Mouse (Mus musculus): Measurements from ENCODE around the gene Metrn.

The Metrn gene

DNA sequence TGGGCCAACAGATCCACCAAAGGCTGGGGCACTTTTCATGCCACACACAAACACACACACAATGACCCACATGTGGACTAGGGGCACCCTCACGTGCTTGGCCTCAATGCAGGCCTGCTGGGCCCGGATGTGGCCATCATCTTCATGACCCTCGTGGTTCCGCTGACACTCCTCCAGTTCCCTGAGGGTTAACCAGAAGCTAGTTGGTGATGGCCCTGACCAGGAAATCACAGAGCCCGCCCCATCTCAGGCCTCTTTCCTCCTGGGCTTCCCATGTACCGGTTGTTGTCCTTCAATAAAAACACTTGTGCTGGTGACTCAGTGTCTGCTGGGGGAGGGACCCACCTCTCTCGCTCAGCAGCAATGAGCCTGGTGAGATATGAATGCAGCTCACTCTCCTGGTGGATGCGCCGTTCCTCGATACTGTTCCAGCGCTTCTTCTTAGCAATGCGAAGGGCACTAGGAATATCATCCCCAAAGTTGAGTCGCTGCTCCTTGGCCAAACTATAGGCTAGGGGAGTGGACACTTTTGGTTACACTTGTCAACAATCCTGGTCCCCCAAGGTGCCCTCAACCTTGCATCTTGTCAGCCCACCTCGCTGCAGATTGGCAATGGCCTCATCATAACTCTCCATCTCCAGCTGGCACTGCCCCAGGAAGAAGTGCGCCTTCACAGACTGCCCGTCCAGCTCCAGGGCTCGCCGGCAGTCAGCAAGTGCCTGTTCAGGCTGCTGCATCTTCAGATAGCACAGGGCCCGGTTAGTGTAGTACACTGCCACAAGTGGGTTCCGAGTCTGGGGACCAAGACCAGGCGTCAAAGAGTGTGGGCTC lies 34.7 kb upstream of the Metrn start:
- DNase-seq (ENCODE audit: low read depth, low spot score): no peak

DNA sequence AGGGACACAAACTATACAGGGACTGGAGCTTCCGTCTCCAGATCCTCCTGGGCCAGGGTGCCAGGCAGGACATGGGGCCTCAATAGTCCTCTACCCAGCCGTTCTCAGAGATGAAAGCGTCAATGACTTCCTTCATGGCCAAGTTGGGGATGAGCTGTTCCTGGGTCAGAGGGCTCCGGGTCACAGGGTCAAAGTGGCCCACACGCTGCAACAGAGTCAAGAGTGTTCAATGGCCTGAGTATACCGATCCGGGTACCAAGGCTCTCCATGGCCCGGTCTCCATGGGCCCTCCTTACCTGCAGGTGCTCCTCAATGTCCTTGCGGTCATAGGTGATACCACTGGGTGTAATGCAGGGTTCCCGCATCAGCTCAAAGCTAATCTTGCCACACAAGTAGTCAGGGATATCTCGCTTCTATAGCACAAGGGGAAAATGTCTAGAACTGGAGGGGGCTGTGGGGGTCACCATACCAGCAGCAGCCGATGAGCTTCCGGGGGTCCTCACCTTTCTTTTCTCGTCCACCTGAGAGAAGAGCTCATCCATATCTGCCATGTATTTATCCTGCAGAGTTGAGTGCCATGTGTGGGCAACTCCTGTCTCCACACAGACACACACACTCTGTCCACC lies 34.0 kb upstream of the Metrn start:
- DNase-seq (ENCODE audit: low read depth, low spot score): no peak

DNA sequence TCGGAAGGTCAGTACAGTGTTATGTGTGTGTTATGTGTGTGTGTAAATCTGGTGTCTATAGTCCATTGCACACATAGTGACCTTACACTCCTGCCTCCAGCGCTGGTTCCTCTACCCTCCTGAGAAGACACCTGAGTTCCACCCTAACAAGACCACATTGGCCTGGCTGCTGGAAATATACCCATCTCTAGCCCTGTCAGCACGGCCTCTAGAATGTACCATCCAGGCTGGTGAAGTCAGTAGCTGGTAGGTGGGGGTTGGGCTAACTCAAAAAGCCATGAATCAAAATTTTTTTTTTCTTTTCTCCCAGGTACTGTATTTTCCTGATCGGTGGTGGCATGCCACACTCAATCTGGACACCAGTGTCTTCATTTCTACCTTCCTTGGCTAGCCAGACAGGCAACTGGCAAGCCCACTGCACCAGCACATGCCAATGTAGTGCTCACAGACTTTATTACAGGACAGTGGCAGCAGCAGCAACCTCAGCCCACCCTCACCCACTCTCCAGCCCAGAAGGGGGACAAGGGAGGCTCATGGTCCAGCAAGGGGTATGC lies 33.3 kb upstream of the Metrn start:
- no peak for DNase-seq (ENCODE audit: low read depth, low spot score)

DNA sequence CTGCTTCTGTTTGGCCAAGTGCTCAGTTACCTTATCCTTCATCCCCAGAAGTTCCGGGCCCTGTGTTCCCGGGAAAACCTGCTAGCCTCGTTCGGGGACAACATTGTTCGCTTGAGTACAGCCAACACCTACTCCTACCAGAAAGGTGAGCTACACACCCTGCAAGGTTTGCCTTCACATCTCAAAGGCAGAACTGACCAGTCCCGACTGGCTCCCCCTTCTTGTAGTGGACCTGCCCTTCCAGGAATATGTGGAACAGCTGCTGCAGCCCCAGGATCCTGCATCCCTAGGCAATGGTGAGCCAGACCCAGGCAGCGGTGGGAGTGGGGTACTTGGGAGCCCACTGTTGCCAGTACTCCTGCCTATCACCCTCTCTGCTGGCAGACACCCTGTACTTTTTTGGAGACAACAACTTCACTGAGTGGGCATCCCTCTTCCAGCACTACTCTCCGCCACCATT lies 32.7 kb upstream of the Metrn start:
- no peak for DNase-seq (ENCODE audit: low read depth, low spot score)

DNA sequence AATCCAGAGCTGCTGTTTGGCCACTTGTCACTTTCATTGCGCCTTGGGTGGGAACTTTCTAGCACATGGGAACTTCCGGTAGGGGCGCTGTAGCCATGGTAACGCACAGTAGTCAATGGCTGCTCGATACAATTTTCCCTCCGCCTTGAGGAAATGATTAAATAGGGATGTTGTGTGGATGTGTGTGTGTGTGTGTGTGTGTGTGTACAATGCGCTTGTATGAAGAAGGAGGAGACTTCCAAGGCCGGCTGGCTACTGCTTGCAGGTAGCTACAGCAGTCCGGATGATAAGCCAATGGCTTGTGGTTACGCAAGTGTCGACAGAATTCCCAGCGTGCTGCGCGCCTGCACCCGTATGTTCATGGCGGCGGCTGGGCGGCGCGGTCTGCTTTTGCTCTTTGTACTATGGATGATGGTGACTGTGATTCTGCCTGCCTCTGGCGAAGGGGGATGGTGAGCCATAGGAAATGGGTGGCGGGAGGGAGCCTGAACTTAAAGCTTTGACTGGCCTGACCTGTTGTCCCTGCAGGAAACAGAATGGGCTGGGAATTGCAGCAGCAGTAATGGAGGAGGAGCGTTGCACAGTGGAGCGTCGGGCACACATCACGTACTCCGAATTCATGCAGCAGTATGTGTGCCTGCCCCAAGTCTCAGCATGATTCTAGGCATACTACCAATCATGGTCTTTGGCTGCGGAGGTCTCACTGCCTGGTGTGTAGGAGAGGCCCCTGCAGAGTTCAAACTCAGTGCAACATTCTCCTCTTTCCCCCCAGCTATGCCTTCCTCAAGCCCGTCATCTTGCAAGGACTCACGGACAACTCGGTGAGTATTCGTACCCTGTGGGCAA lies 32.0 kb upstream of the Metrn start, which contains the start of gene Jmjd8:
Gene Jmjd8 (plus strand): TSS at position 156 of the 846 bp plus-strand sequence.
- DNase-seq (ENCODE audit: low read depth, low spot score): peak; percentile 48

DNA sequence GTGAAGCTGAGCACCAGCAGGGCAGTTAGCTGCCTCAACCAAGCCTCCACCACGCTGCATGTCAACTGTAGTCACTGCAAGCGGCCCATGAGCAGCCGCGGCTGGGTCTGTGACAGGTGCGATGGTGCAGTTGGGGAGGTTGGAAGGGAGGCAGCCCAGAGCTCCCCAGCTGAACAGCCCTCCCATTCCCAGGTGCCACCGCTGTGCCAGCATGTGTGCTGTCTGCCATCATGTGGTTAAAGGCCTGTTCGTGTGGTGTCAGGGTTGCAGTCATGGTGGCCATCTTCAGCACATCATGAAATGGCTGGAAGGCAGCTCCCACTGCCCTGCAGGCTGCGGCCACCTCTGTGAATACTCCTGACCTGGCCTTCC lies 31.3 kb upstream of the Metrn start:
- DNase-seq (ENCODE audit: low read depth, low spot score): no peak

DNA sequence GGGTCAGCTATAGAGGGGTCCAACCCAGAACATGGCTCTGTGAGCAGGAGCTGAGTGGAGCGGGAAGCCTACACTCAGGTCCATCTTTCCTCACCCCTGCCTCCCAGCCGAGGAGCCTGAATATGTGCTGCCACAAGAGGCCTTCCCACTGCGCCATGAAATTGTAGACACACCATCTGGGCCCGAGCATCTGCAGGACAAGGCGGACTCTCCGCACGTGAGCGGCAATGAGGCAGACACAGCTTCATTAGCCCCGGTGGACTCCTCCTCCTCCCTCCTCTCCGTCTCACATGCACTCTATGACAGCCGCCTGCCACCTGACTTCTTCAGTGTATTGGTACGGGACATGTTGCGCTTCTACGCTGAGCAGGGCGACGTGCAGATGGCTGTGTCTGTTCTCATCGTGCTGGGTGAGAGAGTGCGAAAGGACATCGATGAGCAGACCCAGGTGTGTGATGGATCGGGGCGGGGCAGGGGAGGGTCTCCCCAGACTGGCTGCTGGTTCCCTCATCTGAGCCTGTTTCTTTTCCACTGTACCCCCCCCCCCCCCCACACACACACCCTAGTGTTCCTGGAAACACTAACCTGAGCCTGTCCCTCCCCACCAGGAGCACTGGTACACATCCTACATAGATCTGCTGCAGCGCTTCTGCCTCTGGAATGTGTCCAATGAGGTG lies 30.7 kb upstream of the Metrn start:
- no peak for DNase-seq (ENCODE audit: low read depth, low spot score)

DNA sequence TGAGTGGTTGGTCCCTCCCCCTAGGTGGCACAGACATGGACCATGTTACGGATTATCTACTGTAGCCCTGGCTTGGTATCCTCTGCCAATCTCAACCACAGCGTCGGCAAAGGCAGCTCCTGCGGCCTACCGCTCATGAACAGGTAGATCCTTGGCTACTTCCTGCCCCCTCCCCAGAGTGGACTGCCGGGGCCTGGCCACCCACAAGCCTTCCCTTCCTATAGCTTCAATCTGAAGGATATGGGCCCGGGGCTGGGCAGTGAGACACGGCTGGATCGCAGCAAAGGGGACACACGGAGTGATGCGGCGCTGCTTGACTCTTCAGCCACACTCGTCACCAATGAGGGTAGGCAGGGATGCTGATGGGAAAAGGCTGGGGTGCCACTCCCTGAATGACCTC lies 30.1 kb upstream of the Metrn start:
- no peak for DNase-seq (ENCODE audit: low read depth, low spot score)

DNA sequence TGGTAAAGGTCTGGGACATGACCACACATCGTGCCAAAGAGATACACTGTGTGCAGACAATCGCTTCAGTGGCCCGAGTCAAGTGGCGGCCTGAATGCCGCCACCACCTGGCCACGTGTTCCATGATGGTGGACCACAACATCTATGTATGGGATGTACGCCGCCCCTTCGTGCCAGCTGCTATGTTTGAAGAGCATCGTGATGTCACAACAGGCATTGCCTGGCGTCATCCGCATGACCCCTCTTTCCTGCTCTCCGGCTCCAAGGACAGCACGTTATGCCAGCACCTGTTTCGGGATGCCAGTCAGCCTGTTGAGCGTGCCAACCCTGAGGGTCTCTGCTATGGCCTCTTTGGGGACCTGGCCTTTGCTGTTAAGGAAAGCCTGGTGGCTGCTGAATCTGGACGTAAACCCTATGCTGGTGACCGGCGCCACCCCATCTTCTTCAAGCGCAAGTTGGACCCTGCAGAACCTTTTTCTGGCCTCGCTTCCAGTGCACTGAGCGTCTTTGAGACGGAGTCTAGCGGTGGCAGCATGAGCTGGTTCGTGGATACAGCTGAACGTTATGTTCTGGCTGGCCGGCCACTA lies 29.1 kb upstream of the Metrn start:
- no peak for DNase-seq (ENCODE audit: low read depth, low spot score)

DNA sequence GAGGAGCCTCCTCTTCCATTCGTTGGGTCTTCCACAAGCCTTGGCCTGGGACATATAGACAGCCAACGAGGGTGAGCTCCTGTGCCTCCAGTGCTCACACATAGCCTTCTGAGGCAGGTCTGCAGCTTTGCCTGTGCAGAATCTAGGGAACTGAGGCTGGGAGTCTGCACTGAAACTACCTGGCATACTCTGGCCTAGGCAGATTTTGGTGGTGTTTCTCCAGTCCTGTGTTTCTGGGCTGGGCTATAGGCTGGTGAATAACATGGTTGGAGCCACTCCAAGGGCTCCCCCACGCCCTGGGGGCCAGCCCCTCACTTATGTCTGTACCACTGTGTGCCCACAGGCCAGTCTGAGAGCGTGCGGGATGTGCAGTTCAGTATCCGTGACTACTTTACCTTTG lies 28.4 kb upstream of the Metrn start:
- no peak for DNase-seq (ENCODE audit: low read depth, low spot score)

DNA sequence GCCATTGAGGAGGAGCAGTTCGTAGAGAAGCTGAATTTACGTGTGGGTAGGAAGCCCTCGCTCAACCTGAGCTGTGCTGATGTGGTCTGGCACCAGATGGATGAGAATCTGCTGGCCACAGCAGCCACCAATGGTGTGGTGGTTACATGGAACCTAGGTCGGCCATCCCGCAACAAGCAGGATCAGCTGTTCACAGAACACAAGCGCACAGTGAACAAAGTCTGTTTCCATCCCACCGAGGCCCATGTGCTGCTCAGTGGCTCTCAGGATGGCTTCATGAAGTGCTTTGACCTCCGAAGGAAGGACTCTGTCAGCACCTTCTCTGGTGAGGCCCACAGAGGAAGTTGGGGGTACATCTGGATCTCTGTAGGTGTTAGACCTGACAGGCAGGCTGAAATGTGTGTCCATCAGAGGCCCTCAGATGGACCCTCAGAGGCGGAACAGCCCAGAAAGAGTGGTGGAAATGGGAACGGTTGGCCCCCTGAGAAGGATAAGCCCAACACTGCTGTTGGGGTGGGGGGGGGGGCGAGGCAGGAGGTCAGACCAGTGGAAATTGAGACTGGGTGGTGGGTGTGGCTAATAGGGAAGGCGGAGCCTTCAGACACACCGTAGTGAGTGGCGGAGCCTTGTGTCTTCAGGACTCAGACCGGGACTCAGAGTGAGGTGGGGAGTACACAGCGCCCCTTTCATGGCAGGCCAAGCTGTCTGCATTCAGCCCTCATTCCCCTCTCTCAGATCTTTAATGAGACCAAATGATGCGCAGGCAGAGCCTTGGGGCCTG lies 27.6 kb upstream of the Metrn start:
- no peak for DNase-seq (ENCODE audit: low read depth, low spot score)

DNA sequence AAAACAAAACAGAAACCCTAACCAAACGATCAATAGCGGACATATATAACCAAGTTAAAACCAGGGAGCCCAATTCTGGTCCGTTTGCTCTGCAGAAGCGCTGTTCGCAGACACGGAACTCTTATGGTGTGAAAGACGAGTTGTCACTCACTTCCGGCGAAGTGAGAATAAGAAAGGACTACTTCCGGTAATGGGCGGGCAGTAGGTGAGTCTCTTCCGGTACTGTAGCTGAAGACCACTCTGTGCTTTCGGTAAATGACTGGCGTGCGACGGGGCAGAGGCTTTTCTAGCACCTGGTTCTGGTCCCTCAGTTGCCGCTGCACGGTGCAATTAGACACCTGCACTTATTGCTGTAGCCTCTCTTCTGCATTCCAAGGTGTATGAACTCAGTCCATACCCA lies 26.5 kb upstream of the Metrn start, which contains the start of gene Wdr24:
Gene Wdr24 (plus strand): TSS at position 176 of the 400 bp plus-strand sequence.
- DNase-seq (ENCODE audit: low read depth, low spot score): peak; percentile 78

DNA sequence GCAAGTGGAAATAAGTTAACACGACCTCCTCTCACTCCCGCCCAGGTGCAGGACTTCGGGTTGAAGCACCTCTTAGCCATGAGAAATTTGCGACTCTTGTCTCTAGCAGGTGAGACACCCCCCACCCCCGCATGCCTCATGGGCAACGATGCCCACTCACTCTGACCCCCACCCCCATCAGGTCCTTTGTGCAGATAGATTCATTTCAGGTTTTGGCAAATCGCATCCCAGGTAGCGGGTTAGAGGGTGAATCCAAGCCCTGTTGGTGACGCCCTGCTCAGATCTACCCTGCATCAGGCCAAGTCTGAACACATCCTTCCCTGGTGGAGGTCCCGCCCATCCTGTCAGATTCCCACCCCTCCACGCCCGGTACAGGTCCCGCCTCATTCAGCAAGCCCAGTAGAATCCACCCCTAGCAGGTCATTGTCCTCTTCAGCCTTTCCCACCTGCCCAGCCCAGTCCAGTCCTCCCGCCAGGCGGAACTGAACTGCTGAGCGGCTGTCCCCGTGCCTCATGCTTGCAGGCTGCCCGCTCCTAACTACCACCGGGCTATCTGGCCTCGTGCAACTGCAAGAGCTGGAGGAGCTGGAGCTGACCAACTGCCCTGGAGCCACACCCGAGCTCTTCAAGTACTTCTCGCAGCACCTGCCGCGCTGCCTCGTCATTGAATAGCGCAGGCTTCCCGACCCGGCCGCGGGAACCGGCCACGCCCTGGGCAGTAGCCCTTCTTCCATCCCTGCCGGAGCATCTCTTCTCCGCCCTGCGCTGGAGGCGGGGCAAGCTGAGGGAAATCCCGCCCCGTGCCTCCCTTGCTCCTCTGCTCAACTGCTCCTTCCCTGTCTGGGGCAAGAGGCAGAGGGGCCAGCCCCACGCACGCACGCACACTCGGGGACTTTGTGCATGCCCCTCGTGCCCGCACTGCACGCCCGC lies 22.2 kb upstream of the Metrn start:
- DNase-seq (ENCODE audit: low read depth, low spot score): no peak

DNA sequence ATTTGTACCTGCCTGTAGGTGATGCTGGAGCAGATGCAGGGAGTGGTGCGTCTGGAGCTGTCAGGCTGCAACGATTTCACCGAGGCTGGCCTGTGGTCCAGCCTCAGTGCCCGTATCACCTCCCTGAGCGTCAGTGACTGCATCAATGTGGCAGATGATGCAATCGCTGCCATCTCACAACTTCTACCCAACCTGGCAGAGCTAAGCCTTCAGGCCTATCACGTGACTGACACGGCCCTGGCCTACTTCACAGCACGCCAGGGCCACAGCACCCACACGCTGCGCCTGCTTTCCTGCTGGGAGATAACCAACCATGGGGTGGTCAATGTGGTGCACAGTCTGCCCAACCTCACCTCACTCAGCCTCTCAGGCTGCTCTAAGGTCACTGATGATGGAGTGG lies 20.7 kb upstream of the Metrn start:
- no peak for DNase-seq (ENCODE audit: low read depth, low spot score)

DNA sequence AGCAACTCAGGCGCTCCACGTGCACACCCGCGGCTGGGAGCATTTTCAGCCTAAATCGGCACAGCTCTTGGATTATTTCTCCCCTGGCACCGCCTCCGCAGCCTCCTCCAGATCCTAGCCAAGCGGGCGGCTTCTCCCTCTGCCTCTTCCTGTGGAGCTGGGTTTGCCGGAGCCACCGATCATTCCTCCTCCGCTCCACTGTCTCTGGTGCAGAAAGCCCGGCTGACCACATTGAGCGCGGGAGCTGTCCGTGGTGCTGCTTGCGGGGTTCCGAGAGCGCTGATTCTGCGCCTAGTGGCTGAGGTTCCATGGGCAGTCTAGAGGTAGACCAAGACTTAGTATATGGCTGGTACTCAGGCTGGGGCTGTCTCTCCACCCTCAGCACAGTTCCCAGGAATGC lies 16.5 kb upstream of the Metrn start:
- no peak for DNase-seq (ENCODE audit: low read depth, low spot score)

DNA sequence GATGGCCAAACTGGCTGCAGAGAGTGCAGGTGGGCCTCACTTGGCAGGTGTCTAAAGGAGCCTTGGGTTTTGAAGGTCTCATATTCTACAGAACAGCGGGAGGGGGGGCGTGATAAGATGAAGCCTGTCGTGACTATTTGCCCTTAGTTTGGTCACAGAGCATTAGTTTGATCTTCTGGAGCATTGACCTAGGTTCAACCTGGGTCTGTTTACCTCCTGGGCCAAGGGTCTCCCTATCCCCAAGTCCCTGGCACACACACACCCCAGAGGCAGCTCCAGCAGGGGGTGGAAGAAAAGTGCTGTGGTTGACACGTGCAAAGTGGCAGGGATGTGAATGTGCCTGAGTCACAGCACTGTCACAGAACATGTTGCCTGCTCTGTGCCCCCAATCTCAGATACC lies 14.0 kb upstream of the Metrn start:
- DNase-seq (ENCODE audit: low read depth, low spot score): no peak

DNA sequence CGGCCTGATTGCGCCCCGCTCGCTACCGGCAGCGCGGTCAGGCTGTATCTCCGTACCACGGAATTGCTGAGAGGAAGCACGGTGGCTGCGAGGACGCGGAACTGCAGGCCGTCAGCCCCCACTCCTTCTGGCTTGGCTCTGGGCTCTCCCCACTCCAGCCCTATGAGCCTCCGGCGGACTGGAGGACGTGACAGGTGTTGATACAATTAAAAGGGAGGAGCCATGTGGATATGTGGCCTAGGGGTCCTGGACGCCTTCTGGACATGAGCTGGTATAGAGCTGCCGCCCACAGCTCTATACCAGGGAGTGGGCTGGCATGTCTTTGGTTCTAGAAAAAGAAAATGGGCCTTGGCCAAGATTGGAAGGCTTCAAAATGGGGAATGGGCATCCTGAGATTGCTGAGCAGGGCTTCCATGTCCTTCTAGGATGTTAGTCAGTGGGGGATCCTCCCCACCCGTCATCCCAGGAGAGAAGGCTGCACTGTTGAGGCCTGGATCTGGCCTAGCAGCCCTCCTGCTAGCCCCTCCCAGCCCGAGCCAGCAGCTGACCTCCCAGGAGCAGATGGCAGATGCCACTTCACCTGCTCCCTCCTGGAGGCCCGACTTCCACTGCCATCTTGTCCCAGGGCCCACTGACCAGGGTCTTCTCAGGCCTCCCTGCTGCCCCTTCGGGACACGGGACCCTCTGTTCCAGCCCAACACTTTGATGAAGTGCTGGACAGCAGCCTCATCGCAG lies 12.8 kb upstream of the Metrn start:
- DNase-seq (ENCODE audit: low read depth, low spot score): no peak
